Mouse (Mus musculus) v-Abl transformed pro-B cells (cell line): ENCODE results near the gene Tub.

Source experiments
- in situ Hi-C, 2 experiments: fragments of 400-800 bp; cut with MboI; formaldehyde crosslinking; loops; one replicate each; pipeline ENCODE4 v1.15.1; 2025; ENCODE audit not compliant: unreplicated experiment in 2 of 2

Tub gene

DNA sequence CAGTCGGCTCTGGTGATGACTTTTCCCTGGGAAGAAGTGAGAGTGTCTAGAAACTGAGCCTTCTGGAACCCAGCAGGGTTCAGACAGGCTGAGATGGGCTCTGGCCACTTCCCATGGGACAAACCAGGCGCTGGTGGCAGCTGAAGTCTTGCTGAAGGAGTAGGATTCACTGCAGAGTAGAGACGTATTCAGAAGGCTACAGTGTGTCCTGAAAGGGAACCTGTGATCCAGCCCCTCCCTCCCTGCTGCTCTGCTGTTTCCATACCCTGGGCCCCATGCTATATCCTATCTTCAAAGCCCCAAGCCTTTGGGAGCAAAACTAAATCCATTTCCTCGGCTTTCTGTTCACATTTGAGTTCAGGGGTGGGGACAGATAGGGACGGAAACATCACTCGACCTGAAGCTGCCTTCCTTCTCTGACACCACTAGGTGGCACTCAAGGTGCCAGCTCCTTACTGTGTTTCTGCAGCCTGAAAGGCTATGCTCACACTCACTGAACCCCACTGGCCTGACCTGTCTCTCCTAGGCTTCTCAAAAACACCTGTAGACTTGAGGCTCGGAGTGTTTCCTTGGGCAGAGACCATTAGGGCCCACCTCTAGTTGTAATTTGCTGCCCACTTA lies 16.7 kb downstream of the Tub start:
- in situ Hi-C loops = no loop called here

DNA sequence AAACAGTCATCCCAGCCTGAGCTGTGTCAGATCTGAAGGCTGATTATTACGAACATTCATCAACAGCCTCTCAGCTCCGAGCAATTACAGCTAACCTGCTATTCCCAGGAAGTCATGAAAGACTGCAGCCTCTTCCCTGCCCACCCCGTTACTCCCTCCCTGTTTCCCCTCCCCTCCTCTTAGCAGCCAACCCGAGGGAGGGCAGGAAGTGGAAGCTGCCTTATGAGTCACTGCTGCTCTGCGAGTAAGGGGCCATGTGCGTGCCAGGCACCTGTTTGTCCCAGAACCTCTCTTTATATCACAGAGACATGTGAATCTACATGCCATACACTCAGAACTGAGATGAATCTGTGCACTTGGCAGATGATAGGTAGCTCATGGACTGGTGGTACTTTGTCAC lies 18.1 kb downstream of the Tub start:
- in situ Hi-C loops = no loop called here

DNA sequence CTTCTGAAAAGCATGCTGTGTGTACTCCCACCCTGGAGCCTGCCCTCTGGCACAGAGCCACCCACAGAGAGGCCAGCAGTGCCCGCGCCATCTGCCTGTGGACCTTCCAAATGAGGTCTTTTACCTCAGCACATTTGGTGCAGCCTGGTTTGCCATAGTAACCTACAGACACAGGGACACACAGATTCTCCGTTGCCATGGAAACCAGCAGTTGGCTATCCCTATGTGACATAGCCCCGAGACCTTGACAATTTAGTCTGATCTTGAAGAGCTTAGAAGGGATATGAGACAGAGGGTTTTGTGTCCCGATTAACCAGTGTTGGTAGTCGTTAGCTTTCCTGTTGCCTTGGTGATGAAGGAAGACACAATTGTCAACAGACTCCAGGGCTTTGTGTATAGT lies 22.1 kb downstream of the Tub start:
- in situ Hi-C loops = no loop called here

DNA sequence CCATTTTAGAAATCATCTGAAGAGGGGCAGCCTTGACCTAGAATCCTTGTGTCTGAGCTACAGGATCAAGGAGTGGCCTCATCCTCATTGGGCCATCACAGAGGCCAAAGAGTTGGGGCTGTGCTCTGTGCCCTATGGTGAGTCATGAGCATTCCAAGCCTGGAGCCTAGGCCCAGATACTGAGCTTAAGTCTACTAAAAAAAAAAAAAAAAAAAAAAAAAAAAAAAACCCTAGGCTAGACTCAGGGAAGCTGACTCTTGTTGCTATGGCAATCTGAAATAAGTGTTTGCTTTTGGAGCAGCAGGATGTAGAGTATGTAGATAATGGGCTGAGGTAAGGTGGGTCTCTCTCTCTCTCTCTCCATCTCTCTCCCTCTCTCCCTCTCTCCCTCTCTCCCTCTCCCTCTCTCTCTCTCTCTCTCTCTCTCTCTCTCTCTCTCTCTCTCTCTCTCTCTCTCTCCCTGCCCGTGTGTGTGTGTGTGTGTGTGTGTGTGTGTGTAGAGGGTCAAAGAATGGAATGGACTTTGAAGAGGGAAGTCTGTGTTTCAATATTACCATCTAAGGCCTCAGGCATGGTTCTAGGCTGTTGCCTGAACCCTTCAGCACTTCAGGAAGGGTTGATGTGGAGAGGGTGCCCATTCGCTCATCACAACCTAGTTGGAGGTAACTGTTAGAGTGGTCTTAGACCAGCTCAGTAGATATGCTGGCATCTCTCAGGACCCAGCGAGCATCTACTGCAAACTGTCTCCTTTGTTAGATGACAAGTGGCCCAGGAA lies 36.0 kb downstream of the Tub start:
- in situ Hi-C loops = no loop called here

DNA sequence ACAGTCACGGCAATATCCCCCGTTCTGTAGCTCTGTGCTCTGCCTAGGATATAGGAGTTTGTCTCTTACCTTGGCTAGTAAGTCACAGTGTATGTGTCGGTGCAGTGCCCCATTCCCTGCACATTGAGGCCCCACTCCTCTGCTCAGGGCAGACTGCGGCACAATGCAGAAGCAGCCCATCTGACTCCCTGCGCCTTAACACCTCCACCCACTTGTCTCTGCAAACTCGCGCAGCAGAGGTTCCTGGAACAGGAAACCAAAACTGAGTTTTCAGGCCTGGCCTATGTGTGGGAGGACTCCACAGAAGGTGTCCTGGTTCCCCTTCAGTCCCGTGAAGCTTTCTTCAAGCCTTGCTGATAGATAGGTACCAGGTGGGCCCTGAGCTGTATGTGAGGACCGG lies 41.1 kb downstream of the Tub start:
- in situ Hi-C loops = no loop called here

GRCm38 (mm10) chr7:108993230-108993629 lies 43.1 kb downstream of the Tub start:
- in situ Hi-C loops = no loop called here

- in situ Hi-C loops = no loop called here
Observed at GRCm38 (mm10) chr7:108993881-108994291, 43.7 kb downstream of the Tub start.

GRCm38 (mm10) chr7:108996156-108996555 lies 46.0 kb downstream of the Tub start:
- in situ Hi-C loops = no loop called here

DNA sequence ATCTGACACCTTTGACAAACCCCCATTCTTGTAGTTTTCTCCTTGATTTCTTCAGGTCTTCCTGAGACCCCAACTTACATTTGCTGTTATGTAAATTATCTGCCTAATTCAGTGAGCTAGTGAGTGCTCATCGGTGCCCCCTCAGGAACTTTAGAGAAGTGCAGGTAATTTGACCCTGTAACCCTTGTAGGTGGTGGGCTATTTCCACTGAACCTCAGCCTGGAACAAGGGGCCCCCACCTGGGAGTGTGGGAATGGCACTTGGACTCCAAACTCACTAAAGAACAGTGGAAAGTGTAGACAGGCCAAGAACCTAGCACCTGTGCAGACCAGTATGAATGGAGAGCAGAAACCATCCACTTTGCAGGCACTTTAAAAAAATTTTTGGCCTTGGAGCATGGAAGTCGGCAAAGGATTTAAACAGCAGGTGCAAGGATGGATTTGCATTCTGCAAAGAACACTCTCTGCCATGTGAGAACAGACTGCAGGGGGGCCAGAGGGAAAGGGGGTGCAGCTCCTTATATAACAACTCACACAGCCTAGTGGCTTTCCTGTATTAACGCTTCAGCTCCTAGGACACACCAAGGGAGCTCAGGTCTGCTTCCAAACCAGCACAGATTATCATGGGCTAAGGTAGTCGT lies 50.3 kb downstream of the Tub start:
- in situ Hi-C loops = loop anchor here in 1 of 2 experiments (25.0 kb wide), 1 partner anchor 1338 kb away; no protein-coding TSS in a partner anchor

DNA sequence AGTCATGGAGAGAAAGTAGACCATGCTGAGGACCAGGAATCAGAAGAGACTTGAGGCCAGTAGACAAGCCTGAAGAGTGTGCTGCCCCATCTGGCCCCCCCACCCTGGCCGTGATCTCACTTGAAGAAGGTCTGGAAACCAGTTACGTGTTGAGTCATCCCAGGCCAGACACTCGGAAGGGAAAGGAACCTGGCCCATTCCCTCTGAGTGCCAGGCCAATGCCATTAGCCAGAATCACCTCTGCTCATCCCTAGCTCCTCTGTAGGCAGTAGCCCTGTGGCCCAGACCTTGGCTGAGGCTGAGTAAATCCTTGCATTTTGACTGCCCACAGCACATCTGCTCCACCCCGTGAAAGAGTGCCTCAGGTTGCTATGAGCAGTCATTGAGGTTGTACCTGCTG lies 51.8 kb downstream of the Tub start:
- in situ Hi-C loops = loop anchor here in 1 of 2 experiments (25.0 kb wide), 1 partner anchor 1340 kb away; no protein-coding TSS in a partner anchor

DNA sequence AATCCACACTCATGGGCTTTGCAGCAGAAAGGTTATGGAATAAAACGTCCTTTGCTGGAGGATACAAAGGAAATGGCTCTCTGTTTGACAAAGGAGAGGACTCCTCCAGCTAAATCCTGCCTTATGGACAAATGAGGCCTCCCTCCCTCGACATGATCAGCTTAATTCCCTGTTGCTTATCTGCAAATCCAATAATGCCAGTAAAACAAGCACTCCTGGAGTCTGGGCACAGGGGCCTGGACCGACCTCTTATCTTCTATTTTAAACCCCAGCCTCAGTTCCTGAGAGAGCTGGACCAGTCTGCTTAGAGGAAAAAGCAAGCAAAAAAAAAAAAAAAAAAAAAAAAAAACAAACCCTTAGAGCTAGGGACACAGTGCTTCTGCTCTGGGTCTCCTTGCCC lies 53.5 kb downstream of the Tub start:
- in situ Hi-C loops = loop anchor here in 1 of 2 experiments (25.0 kb wide), 1 partner anchor 1341 kb away; no protein-coding TSS in a partner anchor

DNA sequence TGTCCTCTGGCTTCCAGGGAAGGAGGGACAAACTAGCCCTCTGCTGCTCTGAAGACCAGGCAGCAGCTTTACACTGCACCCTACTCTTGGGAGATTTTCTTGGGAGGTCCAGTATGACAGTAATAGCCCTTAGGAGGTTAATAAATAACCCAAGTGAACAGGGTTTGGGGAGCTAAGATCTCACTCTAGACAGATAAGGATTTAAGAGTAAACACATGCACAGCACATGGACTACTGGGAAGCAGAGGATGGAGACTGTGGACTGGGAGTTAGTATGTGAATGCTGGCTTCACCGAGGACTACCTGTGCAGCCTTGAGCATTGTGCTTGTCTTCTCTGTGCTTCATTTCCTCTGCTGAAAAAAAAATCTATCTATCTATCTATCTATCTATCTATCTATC lies 59.1 kb downstream of the Tub start:
- in situ Hi-C loops = loop anchor here in 1 of 2 experiments (25.0 kb wide), 1 partner anchor 1347 kb away; no protein-coding TSS in a partner anchor

DNA sequence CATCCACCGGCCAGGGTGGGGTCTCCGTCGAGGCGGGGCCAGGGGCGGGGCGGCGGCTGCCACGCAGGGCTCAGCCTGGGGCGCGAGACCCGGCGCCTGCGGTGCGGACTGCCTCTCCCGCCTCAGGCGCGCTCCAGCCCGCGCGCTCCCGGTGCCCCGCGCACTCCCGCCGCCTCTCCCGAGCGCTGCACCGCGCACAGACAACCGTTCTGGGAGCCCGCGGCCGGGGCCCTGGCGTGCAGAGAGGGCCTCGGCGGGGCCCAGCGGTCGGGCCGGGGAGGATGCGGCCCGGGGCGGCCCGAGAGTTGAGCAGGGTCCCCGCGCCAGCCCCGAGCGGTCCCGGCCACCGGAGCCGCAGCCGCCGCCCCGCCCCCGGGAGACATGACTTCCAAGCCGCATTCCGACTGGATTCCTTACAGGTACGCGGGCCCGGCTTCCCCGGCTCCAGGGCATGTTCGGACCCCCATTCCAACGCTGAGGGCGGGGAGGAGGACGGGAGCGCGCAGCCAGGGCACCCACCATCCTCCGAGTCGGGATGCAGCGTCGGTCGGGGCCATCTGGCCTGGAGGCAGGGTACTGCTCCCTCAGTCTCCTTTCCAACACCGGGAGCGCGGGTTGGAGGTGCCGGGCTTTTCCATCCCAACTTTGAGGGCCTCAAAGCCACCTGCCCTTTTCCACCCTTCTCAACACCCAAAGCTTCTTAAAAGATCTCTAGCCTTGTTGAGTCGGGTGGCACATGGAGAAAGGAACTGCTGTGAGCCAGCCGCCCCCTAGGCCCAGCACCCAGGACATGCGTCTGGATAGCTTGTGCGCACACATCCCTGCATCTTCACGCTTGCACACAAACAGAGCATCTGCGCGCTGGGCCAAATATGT lies 60.8 kb downstream of the Tub start:
- in situ Hi-C loops = loop anchor here in 1 of 2 experiments (25.0 kb wide), 1 partner anchor 1349 kb away; no protein-coding TSS in a partner anchor

GRCm38 (mm10) chr7:109011596-109012180 lies 61.5 kb downstream of the Tub start:
- in situ Hi-C loops = loop anchor here in 1 of 2 experiments (25.0 kb wide), 1 partner anchor 1349 kb away; no protein-coding TSS in a partner anchor

DNA sequence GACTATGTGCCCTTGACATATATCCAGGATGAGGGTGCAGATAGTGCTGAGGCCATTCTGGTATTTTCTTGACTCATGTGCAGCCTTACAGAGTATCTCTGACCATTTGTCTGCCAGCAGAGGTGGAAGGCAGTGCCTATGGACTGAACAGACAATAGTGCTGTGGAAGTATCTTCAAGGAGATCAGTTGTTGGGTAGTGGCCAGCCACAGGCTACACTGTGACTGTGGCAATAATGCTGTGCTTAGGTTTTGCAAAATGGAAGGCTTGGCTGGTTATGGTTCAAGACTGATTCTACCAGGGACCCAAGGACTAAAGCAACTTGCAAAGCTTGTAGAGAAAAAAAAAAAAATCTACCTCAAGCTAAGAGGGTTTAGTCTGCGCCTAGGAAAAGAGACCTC lies 62.4 kb downstream of the Tub start:
- in situ Hi-C loops = loop anchor here in 1 of 2 experiments (25.0 kb wide), 1 partner anchor 1350 kb away; no protein-coding TSS in a partner anchor

GRCm38 (mm10) chr7:109012998-109013625 lies 63.0 kb downstream of the Tub start:
- in situ Hi-C loops = loop anchor here in 1 of 2 experiments (25.0 kb wide), 1 partner anchor 1351 kb away; no protein-coding TSS in a partner anchor

DNA sequence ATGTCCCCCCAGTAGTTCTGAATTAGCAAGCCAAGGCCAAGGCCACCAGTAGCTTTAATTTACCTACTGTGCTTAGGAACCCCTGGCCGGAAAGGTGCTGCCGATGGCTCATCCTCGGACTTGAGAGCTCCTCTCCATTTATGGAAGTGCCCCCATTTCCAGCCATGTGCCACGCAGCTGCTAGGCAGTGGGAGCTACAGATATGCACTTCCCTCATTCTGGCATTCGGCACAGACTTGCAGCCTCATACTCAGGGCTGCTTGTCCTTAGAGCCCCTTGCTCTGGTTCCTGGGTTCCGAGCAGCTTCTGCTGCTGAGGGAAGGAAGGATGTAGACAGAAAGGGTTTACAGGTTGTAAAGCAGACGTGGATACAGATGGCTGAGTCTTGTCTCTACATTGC lies 64.7 kb downstream of the Tub start:
- in situ Hi-C loops = loop anchor here in 1 of 2 experiments (25.0 kb wide), 1 partner anchor 1353 kb away; no protein-coding TSS in a partner anchor

- in situ Hi-C loops = loop anchor here in 1 of 2 experiments (25.0 kb wide), 1 partner anchor 1354 kb away; no protein-coding TSS in a partner anchor
Observed at GRCm38 (mm10) chr7:109016378-109016923, 66.3 kb downstream of the Tub start.

DNA sequence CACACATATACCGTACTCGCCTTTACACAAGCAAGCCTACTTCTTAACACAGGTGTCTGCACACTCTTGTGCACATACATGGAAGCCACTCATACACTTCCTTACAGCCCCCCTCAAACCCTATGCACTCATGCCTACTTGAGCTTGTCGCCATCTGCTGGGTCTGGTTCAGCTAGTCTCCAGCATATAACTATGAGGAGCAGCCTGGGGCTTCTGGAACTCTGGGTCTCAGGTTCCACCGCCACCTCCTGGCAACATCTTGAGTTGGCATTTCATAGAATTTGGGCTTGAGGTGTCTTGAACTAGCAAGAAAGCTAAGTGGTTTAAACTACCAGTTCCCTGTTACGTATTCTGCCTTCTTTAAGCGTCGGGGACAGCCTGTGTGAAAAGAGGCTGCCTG lies 69.1 kb downstream of the Tub start:
- in situ Hi-C loops = loop anchor here in 1 of 2 experiments (25.0 kb wide), 1 partner anchor 1357 kb away; no protein-coding TSS in a partner anchor
